In genomic region chr14:22073385-22073784, GRCm38 (mm10) we compare ENCODE assay signal across 15 mouse cellular contexts. TPM values are rescaled to one million over a fixed set of nuclear protein-coding genes. Genes with fewer than 3 reads are reported as not detected.
"Had no signal": no experiment of that assay in that cellular context is flagged by ENCODE, and none has a peak within 500 bp of the region (broad histone marks: within the 10 kb centered on the region; RNA-seq: fewer than 3 reads in every experiment).

No protein-coding gene starts in this region.

- ATAC-seq: liver, embryonic 12.5 days; liver, postnatal 0 days; lung, postnatal 0 days; midbrain, embryonic 15.5 days had no signal

- DNase-seq: left cerebral cortex, postnatal 4 days; liver; liver, embryonic 13.5 days; liver, postnatal 0 days; lung, adult 18-20 months; lung, adult 2 months; lung, embryonic 14.5 days; lung, postnatal 10 days; lung, postnatal 14 days; lung, postnatal 36 days; lung, postnatal 4 days had no signal

RNA-seq across cellular contexts. Expression of gene Lrmda, which starts 53.9 kb away (rescaled TPM):
- total RNA-seq: midbrain, postnatal 0 days had no signal
